Mouse (Mus musculus) spleen, postnatal 36 days (tissue): ENCODE measurements at regions not wholly inside any gene's neighbourhood (a gene's known extent, or its start where the extent isn't known, plus 50 kb on each side); places are given as distances from the start of the nearest gene placed in this dataset.

ENCODE experiments used
- DNase-seq, 2 experiments: peaks; one replicate each; pipeline ENCODE4 v3.0.0; 2022; ENCODE audit warnings: low spot score in 2 of 2, mixed read lengths in 1 of 2

- DNase-seq = no peak
Measured at GRCm38 (mm10) chr2:92854331-92854730, 60.6 kb upstream of the Syt13 start.

GRCm38 (mm10) chr2:92856047-92856446, 58.9 kb upstream of the Syt13 start:
- no peak for DNase-seq

- DNase-seq = no peak
Measured at GRCm38 (mm10) chr2:92860502-92861197, 54.2 kb upstream of the Syt13 start.
